Mouse (Mus musculus) kidney, adult 2 months (tissue): ENCODE measurements around the gene Prcp. TPM values are rescaled to one million over a fixed set of nuclear protein-coding genes. Genes with fewer than 3 reads are reported as not detected.

Experiments used
- DNase-seq: peaks from one replicate; pipeline ENCODE4 v3.0.0; 2021
- H3K27ac ChIP-seq: fragments of 200-500 bp; 2 replicates; pipeline ENCODE4 v1.5.1; 2012; ENCODE audit warnings: low read depth, low read length, control low read depth, inconsistent platforms; ENCODE audit not compliant: insufficient read depth
- H3K27me3 ChIP-seq: fragments of 200-500 bp; replicated peaks from 2 replicates; pipeline ENCODE4 v1.6.1; 2012; ENCODE audit warnings: mild to moderate bottlenecking, moderate library complexity, low read length, inconsistent platforms; ENCODE audit not compliant: control insufficient read depth, insufficient read depth
- H3K36me3 ChIP-seq: fragments of 200-500 bp; 2 replicates; pipeline ENCODE4 v1.6.1; 2012; ENCODE audit warnings: mild to moderate bottlenecking, moderate library complexity, low read length, inconsistent platforms; ENCODE audit not compliant: control insufficient read depth, insufficient read depth
- H3K4me1 ChIP-seq: fragments of 200-500 bp; 2 replicates; pipeline ENCODE4 v1.6.1; 2011; ENCODE audit warnings: low read length; ENCODE audit not compliant: control insufficient read depth, insufficient read depth
- H3K4me3 ChIP-seq: fragments of 200-500 bp; 2 replicates; pipeline ENCODE4 v1.5.1; 2011; ENCODE audit warnings: mild to moderate bottlenecking, low read depth, low read length, control low read depth; ENCODE audit not compliant: insufficient read depth
- CTCF ChIP-seq: fragments of 200-500 bp; conservative IDR thresholded peaks from 2 replicates; pipeline ENCODE4 v1.5.1; 2011; ENCODE audit warnings: low read depth, mild to moderate bottlenecking, control low read depth, low read length, moderate library complexity, mixed read lengths; ENCODE audit not compliant: insufficient read depth, insufficient read length
- POLR2A ChIP-seq: fragments of 200-500 bp; IDR thresholded peaks from one replicate; pipeline ENCODE4 v1.6.1; 2011; ENCODE audit warnings: low read depth, low read length, control low read depth
- WGBS: fragments of 180-500 bp; shearing (Covaris S2); methylation state at CpG from one replicate; pipeline ENCODE4 v1.1.7; 2018; 5-methylcytosine and 5-hydroxymethylcytosine counted together
- polyA plus RNA-seq: library from polyadenylated mRNA; depleted of rRNA; stranded (reverse); fragments of >200 nt; gene quantifications from 2 replicates; pipeline ENCODE4 v1.2.3, GENCODE M21; 2012

The Prcp gene
- polyA plus RNA-seq, 1 experiment, result 37.2 TPM

DNA sequence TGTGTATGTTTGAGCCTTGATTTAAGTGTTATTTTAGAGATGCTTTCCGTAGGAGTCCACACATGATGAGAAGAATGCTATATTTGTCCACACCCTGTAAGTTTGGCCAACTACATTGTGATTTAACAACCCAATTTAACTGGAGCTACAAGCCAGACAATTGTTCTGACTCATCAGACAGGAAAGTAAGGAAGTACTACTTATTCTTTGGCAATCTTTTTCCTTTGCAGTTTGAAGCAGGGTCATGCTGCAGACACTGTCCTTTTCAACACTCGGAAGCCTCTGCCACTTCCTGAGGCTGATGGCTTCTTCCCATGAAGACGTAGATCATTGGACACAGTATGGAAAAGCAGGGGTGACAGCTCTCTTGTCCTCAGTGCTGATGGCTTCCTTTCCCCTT, 76.5 kb downstream of the Prcp start:
- Histone ChIP-seq H3K36me3 (no peaks in the 10 kb centered on the region), H3K27me3 (no peaks in the 10 kb centered on the region), H3K4me1 (no peaks in the 10 kb centered on the region), H3K4me3 (no peak overlapping the region), H3K27ac (no peak overlapping the region)
- DNase-seq, result peak; percentile 51
- TF ChIP-seq CTCF, result no peak
- no peak for TF ChIP-seq POLR2A
- whole genome bisulfite sequencing, result 65% methylated on average over 3 of the region's 3 CpGs

DNA sequence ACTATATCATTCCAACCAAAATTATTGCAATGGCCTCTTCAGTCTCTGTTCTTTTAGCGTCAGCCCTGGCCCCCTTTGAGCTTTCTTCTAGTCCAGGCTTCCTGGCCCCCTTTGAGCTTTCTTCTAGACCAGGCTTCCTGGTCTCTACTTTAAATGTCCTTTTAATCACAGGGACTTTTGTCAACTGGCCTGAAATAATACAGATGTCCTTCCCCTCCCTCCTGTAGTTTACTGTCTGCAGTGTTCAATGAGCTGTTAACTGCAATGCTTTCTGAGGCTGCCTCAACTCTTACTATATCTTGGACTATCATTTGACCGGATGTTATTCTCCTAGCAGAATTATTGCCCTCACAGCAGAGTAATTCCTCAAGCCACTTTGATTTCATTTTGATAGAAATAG, 77.9 kb downstream of the Prcp start:
- 33% methylated on average over 2 of the region's 2 CpGs for WGBS
- Histone ChIP-seq H3K27me3 (no peaks in the 10 kb centered on the region), H3K36me3 (no peaks in the 10 kb centered on the region), H3K27ac (no peak overlapping the region), H3K4me3 (no peak overlapping the region), H3K4me1 (no peaks in the 10 kb centered on the region)
- DNase-seq, result no peak
- no peak for TF ChIP-seq CTCF
- TF ChIP-seq POLR2A, result no peak

DNA sequence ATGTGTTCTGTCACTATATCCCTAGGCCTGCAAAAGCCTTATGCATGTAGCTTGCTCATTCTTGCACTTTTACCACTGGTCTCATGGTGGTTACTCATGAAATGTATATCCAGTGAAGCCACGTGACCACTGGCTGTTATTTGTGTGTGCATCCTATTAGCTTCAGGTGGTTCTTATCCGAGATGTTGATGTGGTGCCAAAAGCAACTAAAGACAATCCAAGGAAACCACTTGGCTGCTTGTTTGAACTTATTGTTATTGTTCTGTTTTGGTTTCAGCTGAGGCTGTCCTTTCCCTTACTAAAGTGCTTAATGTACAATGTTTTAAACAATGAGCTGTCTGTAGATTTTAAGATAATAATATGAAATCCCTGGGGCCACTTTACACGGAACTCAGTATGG, 85.5 kb downstream of the Prcp start:
- Histone ChIP-seq H3K36me3 (no peaks in the 10 kb centered on the region), H3K4me3 (no peak overlapping the region), H3K27me3 (no peaks in the 10 kb centered on the region), H3K27ac (no peak overlapping the region), H3K4me1 (no peaks in the 10 kb centered on the region)
- WGBS, result 48% methylated on average over 3 of the region's 3 CpGs
- TF ChIP-seq POLR2A (no peak), CTCF (no peak)
- DNase-seq, result no peak

DNA sequence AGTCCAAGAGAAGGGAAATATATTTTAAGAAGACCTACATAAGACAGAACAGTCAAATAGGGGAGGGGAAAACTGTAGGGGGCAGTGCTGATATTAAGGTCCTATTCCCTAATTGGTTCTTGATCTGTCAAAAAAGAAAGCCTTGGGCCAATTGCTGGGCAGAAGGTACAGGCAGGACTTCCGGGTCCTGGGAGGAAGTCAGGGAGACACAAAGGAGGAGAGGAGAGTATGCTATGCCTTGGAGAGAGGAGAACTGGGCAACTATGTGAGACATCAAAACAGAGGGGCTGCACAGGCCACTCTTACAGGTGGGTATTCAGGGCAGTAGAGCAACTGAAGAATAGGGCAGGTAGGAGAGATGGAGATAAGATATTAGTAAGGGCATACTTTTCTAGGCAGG, 87.6 kb downstream of the Prcp start:
- Histone ChIP-seq H3K27me3 (no peaks in the 10 kb centered on the region), H3K36me3 (no peaks in the 10 kb centered on the region), H3K4me3 (no peak overlapping the region), H3K4me1 (no peaks in the 10 kb centered on the region), H3K27ac (no peak overlapping the region)
- no peak for DNase-seq
- no peak for TF ChIP-seq POLR2A
- TF ChIP-seq CTCF, result no peak
- WGBS, result 53% methylated on average over 1 of the region's 1 CpGs

DNA sequence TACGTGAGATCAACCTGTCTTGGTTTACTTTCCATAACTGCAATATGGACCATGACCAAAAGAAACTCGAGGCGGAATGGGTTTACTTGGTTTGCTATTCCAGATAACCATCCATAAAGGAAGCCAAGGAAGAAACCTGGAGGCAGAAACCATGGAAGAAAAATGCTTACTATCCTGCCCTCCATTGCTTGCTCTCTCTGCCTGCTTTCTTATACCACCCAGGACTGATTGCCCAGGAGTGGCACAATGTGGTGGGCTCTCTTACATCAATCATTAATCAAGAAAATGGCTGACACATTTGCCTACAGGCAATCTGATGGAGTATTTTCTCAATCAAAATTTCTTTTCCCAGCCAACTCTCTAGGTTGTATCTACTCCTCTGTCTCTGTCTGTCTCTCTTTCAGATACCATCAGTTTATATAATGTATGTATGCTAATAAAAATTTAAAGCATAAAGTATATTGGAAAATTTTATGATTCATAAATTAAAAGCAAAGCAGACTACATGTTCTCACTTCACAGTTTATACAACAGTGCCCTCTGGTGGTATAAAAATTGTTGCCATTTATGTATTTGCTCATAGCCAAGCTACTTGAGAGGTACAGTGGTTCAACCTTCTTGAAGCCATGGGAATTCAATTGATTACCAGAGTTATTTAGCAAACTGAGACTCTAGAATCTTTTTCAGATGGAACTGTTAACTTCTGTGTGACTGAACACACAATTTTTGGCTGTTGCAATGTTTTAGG, 90.7 kb downstream of the Prcp start:
- Histone ChIP-seq H3K4me3 (no peak overlapping the region), H3K36me3 (no peaks in the 10 kb centered on the region), H3K4me1 (no peaks in the 10 kb centered on the region), H3K27me3 (no peaks in the 10 kb centered on the region), H3K27ac (no peak overlapping the region)
- peak; percentile 67 for DNase-seq
- WGBS, result 61% methylated on average over 3 of the region's 3 CpGs
- TF ChIP-seq CTCF, result peak; percentile 23; the same call in 1 of the 2 replicates
- TF ChIP-seq POLR2A, result no peak

DNA sequence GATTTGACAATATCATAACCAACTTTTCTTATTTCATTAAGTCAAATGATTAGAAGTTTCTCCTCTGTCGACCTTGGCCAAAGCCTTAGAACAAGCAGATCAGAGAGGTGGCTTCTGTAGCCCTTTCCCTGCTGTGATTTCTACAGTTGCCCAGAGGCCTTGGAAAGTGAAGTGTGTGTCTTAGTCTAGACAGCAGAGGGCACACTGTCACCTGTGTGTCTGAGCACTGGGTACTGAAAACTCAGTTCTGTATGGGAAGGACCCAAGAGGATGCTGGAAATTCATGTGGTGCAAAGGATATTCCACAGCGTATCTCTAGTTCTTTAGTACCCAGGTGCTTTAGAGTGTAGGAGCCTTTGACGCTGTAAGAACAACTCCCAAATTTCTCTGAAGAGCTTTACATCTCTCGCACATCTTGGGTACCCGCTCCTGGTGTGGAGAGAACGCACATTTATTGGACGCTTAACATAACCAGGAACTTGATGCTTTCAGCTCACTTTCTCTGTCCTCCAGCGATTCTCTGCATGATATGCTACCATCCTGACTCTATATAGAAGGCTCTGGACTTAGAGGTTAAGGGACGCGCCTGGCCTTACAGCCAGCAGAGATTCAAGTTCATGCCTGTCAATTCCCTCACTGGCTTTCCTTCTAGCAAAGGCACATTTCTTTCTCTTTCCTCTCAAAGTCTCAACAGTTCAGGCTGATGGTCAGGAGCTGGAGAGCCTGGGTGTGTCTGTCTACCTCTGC, 93.3 kb downstream of the Prcp start:
- no peaks in the 10 kb centered on the region for H3K27me3 ChIP-seq
- peak; percentile 26 for DNase-seq
- no peaks in the 10 kb centered on the region for H3K36me3 ChIP-seq
- TF ChIP-seq POLR2A (no peak), CTCF (peak; percentile 44)
- 64% methylated on average over 10 of the region's 10 CpGs for WGBS
- no peak overlapping the region for H3K27ac ChIP-seq
- no peaks in the 10 kb centered on the region for H3K4me1 ChIP-seq
- H3K4me3 ChIP-seq, result no peak overlapping the region

DNA sequence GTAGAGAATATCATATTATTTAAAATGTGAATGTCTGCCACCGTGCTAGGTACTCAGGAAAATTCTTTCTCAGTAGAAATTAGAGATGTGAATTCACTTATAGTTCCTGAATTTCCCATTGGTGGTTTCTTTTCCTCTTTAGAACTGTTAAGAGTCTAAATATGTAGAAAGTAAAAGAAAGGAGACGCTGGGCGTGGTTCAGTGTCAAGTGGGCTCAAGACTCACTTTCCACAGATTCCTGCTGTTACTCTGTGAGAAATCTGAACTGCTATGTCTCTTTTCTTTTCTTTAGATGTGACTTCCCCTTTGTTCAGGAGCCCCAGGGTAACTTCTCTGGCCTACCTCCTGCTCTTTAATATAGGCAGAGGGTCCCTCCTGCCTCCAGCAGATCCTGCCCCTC, 103.2 kb downstream of the Prcp start:
- Histone ChIP-seq H3K36me3 (no peaks in the 10 kb centered on the region), H3K4me1 (no peaks in the 10 kb centered on the region), H3K27me3 (no peaks in the 10 kb centered on the region; the same call in 1 of the 2 replicates), H3K4me3 (no peak overlapping the region), H3K27ac (no peak overlapping the region)
- DNase-seq, result no peak
- 89% methylated on average over 3 of the region's 3 CpGs for WGBS
- TF ChIP-seq CTCF, result no peak
- no peak for TF ChIP-seq POLR2A
